In the genomic region with DNA sequence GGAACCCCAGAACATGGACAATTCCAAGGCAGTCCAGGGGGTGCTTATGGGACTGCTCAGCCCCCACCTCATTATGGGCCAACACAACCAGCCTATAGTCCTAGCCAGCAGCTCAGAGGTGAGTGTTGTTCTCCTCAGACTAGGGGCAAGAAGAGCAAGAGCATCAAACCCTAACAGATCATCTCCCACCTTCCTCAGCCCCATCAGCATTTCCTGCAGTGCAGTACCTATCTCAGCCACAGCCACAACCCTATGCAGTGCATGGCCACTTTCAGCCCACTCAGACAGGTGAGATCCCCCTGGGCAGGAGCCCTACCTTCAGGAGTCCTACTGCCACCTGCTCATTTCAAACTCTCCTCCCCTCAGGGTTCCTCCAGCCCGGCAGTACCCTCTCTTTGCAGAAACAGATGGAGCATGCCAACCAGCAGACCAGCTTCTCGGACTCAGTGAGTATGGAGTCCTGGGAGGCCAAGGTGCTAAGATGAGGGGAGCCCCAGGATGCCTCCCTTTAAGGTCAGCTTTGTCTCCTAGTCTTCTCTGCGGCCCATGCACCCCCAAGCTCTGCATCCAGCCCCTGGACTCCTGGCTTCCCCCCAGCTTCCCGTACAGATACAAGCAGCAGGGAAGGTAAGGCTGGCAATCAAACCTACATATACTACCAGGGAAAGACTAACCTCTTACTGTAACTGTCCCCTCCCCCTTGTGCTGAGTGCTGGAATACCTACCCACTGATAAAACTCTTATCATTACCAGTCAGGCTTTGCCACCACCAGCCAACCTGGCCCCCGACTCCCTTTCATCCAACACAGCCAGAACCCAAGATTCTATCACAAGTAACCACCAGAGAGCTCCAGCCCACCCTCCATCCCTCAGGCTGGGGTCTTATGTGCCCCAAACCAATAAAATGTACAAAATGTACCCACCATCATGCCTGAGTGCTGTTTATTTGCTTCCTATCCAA, we compare ENCODE assay signal across 8 mouse cellular contexts. TPM values are rescaled to one million over a fixed set of nuclear protein-coding genes. Genes with fewer than 3 reads are reported as not detected.
DNase-seq lines count a peak whose midpoint lies in the region; ATAC-seq and TF ChIP-seq lines count a peak whose summit lies in the region.

No protein-coding gene starts in this region.

- H3K4me3 ChIP-seq in forebrain, embryonic 12.5 days (replicated peaks): peak overlapping the region; percentile 15; the same call in 1 of the 2 replicates
- no peak overlapping the region for H3K4me3 ChIP-seq in forebrain, embryonic 16.5 days (replicated peaks; ENCODE audit: low read length)
- no peak overlapping the region for H3K4me3 ChIP-seq in testis, adult 2 months (ENCODE audit: control insufficient read depth, low read depth, low read length)
- H3K4me3 ChIP-seq in limb, embryonic 11.5 days (ENCODE audit: low read depth, low read length): 0 out of 2 replicates have a peak overlapping the region, but pooled peaks have one; percentile 95
- H3K4me3 ChIP-seq in stomach, embryonic 16.5 days (replicated peaks; ENCODE audit: low read length): 0 out of 2 replicates have a peak overlapping the region, but pooled peaks have one; percentile 95

- no peak for DNase-seq in testis, postnatal 10 days (ENCODE audit: low spot score)
- no peak for DNase-seq in limb, embryonic 11.5 days (ENCODE audit: low spot score)
- DNase-seq in kidney, postnatal 10 days: no peak
- DNase-seq in urinary bladder, postnatal 25 days (ENCODE audit: low spot score): no peak

- peaks cover 73% of the 10 kb centered on the region for H3K36me3 ChIP-seq in forebrain, embryonic 12.5 days (replicated peaks)
- H3K36me3 ChIP-seq in forebrain, embryonic 16.5 days (ENCODE audit: control insufficient read depth, insufficient read depth): peaks cover 41% of the 10 kb centered on the region
- H3K36me3 ChIP-seq in testis, adult 2 months (ENCODE audit: control insufficient read depth, insufficient read depth, low read length): peaks cover 7% of the 10 kb centered on the region
- H3K36me3 ChIP-seq in limb, embryonic 11.5 days (ENCODE audit: control insufficient read depth, insufficient read depth, low read length): peaks cover 38% of the 10 kb centered on the region
- peaks cover 35% of the 10 kb centered on the region for H3K36me3 ChIP-seq in stomach, embryonic 16.5 days (ENCODE audit: control insufficient read depth, insufficient read depth, low read length)

- peaks cover 46% of the 10 kb centered on the region for H3K4me1 ChIP-seq in forebrain, embryonic 12.5 days
- peaks cover 36% of the 10 kb centered on the region for H3K4me1 ChIP-seq in forebrain, embryonic 16.5 days (replicated peaks; ENCODE audit: control insufficient read depth, insufficient read depth, low read length)
- H3K4me1 ChIP-seq in testis, adult 2 months (ENCODE audit: control insufficient read depth, insufficient read depth, low read length): peaks cover 20% of the 10 kb centered on the region
- H3K4me1 ChIP-seq in limb, embryonic 11.5 days (ENCODE audit: control insufficient read depth, insufficient read depth, low read length): peaks cover 19% of the 10 kb centered on the region
- H3K4me1 ChIP-seq in stomach, embryonic 16.5 days (ENCODE audit: control insufficient read depth, insufficient read depth, low read length): peaks cover 36% of the 10 kb centered on the region

- no peaks in the 10 kb centered on the region for H3K27me3 ChIP-seq in forebrain, embryonic 12.5 days
- no peaks in the 10 kb centered on the region for H3K27me3 ChIP-seq in forebrain, embryonic 16.5 days (replicated peaks; ENCODE audit: control insufficient read depth, insufficient read depth, low read length)
- no peaks in the 10 kb centered on the region for H3K27me3 ChIP-seq in testis, adult 2 months (ENCODE audit: control insufficient read depth, insufficient read depth, low read length)
- no peaks in the 10 kb centered on the region for H3K27me3 ChIP-seq in limb, embryonic 11.5 days (ENCODE audit: control insufficient read depth, insufficient read depth, low read length)
- no peaks in the 10 kb centered on the region for H3K27me3 ChIP-seq in stomach, embryonic 16.5 days (ENCODE audit: control insufficient read depth, insufficient read depth, low read length)

- H3K27ac ChIP-seq in forebrain, embryonic 12.5 days: no peak overlapping the region
- no peak overlapping the region for H3K27ac ChIP-seq in forebrain, embryonic 16.5 days (ENCODE audit: low read length)
- no peak overlapping the region for H3K27ac ChIP-seq in testis, adult 2 months (ENCODE audit: control insufficient read depth, insufficient read depth, low read depth, low read length)
- no peak overlapping the region for H3K27ac ChIP-seq in limb, embryonic 11.5 days (replicated peaks; ENCODE audit: low read depth, low read length)
- no peak overlapping the region for H3K27ac ChIP-seq in stomach, embryonic 16.5 days (ENCODE audit: low read length)

- peak overlapping the region; percentile 100 for H3K4me2 ChIP-seq in forebrain, embryonic 12.5 days
- no peak overlapping the region for H3K4me2 ChIP-seq in forebrain, embryonic 16.5 days (ENCODE audit: low read length)
- no peak overlapping the region for H3K4me2 ChIP-seq in limb, embryonic 11.5 days (ENCODE audit: low read depth, severe bottlenecking)
- no peak overlapping the region; the same call in 1 of the 2 replicates for H3K4me2 ChIP-seq in stomach, embryonic 16.5 days (ENCODE audit: low read depth, low read length)

- no peak overlapping the region for H3K9ac ChIP-seq in forebrain, embryonic 12.5 days
- H3K9ac ChIP-seq in forebrain, embryonic 16.5 days (replicated peaks; ENCODE audit: low read depth, low read length): no peak overlapping the region
- no peak overlapping the region for H3K9ac ChIP-seq in limb, embryonic 11.5 days (ENCODE audit: low read length)
- no peak overlapping the region; the same call in 1 of the 2 replicates for H3K9ac ChIP-seq in stomach, embryonic 16.5 days (ENCODE audit: low read length)

- TF ChIP-seq POLR2A in testis, adult 2 months (IDR thresholded peaks at IDR 0.05; ENCODE audit: control insufficient read depth, low read depth, low read length): peak; percentile 17; the same call in 1 of the 2 replicates

- H3K9me3 ChIP-seq in forebrain, embryonic 12.5 days: no peaks in the 10 kb centered on the region
- no peaks in the 10 kb centered on the region for H3K9me3 ChIP-seq in forebrain, embryonic 16.5 days (ENCODE audit: control insufficient read depth, low read length)
- no peaks in the 10 kb centered on the region for H3K9me3 ChIP-seq in limb, embryonic 11.5 days (ENCODE audit: control insufficient read depth, low read length)
- H3K9me3 ChIP-seq in stomach, embryonic 16.5 days (replicated peaks; ENCODE audit: control insufficient read depth, low read length): no peaks in the 10 kb centered on the region

- WGBS in forebrain, embryonic 12.5 days: 76% methylated on average over 5 of the region's 5 CpGs
- 64% methylated on average over 5 of the region's 5 CpGs for WGBS in forebrain, embryonic 16.5 days
- WGBS in limb, embryonic 11.5 days: 63% methylated on average over 5 of the region's 5 CpGs
- WGBS in stomach, embryonic 16.5 days: 54% methylated on average over 5 of the region's 5 CpGs

- TF ChIP-seq CTCF in testis, adult 2 months (IDR thresholded peaks at IDR 0.05; ENCODE audit: control insufficient read depth, insufficient read depth, insufficient replicate concordance, low read depth, low read length): no peak

- ATAC-seq in forebrain, embryonic 12.5 days (ENCODE audit: low FRiP score): no peak
- no peak for ATAC-seq in forebrain, embryonic 16.5 days
- no peak for ATAC-seq in limb, embryonic 11.5 days (ENCODE audit: insufficient number of reproducible peaks, low FRiP score, low TSS enrichment, low read depth)
- ATAC-seq in stomach, embryonic 16.5 days (ENCODE audit: insufficient read depth, low FRiP score): no peak

RNA-seq across cellular contexts. Expression of gene Gps2, which starts 2.3 kb away (rescaled TPM):
- polyA plus RNA-seq in forebrain, embryonic 12.5 days (2016; fragmentation: Nextera tagmentation; extraction: Ambion mirVana): 95.8 and 99.1 TPM in 2 replicates
- 81.2 and 91.8 TPM in 2 replicates for polyA plus RNA-seq in forebrain, embryonic 16.5 days (2015; fragmentation: Nextera tagmentation; extraction: Ambion mirVana)
- polyA plus RNA-seq in testis, adult 2 months (2012; rRNA removed): 290 and 295 TPM in 2 replicates
- 90.8 and 94.0 TPM in 2 replicates for polyA plus RNA-seq in limb, embryonic 11.5 days (2014; fragmentation: Nextera tagmentation; extraction: Ambion mirVana)
- polyA plus RNA-seq in stomach, embryonic 16.5 days (2015; fragmentation: Nextera tagmentation; extraction: Ambion mirVana): 61.6 and 63.4 TPM in 2 replicates

RNA-seq across cellular contexts. Expression of gene Eif5a, which starts 5.8 kb away (rescaled TPM):
- polyA plus RNA-seq in forebrain, embryonic 12.5 days (2016; fragmentation: Nextera tagmentation; extraction: Ambion mirVana): 1,678 TPM in 2 replicates
- polyA plus RNA-seq in forebrain, embryonic 16.5 days (2015; fragmentation: Nextera tagmentation; extraction: Ambion mirVana): 1,142 and 1,181 TPM in 2 replicates
- 621 and 702 TPM in 2 replicates for polyA plus RNA-seq in testis, adult 2 months (2012; rRNA removed)
- polyA plus RNA-seq in limb, embryonic 11.5 days (2014; fragmentation: Nextera tagmentation; extraction: Ambion mirVana): 2,284 and 2,370 TPM in 2 replicates
- polyA plus RNA-seq in stomach, embryonic 16.5 days (2015; fragmentation: Nextera tagmentation; extraction: Ambion mirVana): 1,516 and 1,535 TPM in 2 replicates

RNA-seq across cellular contexts. Expression of gene Neurl4, which starts 15.1 kb away (rescaled TPM):
- polyA plus RNA-seq in forebrain, embryonic 12.5 days (2016; fragmentation: Nextera tagmentation; extraction: Ambion mirVana): 18.9 and 19.3 TPM in 2 replicates
- polyA plus RNA-seq in forebrain, embryonic 16.5 days (2015; fragmentation: Nextera tagmentation; extraction: Ambion mirVana): 19.0 and 21.5 TPM in 2 replicates
- polyA plus RNA-seq in testis, adult 2 months (2012; rRNA removed): 57.7 and 61.1 TPM in 2 replicates
- polyA plus RNA-seq in limb, embryonic 11.5 days (2014; fragmentation: Nextera tagmentation; extraction: Ambion mirVana): 15.3 and 15.5 TPM in 2 replicates
- polyA plus RNA-seq in stomach, embryonic 16.5 days (2015; fragmentation: Nextera tagmentation; extraction: Ambion mirVana): 7.5 TPM in 2 replicates

RNA-seq across cellular contexts. Expression of gene 2810408A11Rik, which starts 15.2 kb away (rescaled TPM):
- polyA plus RNA-seq in forebrain, embryonic 12.5 days (2016; fragmentation: Nextera tagmentation; extraction: Ambion mirVana): 22.4 TPM in 2 replicates
- 16.4 and 18.5 TPM in 2 replicates for polyA plus RNA-seq in forebrain, embryonic 16.5 days (2015; fragmentation: Nextera tagmentation; extraction: Ambion mirVana)
- 124 and 125 TPM in 2 replicates for polyA plus RNA-seq in testis, adult 2 months (2012; rRNA removed)
- 24.8 and 26.5 TPM in 2 replicates for polyA plus RNA-seq in limb, embryonic 11.5 days (2014; fragmentation: Nextera tagmentation; extraction: Ambion mirVana)
- 4.9 TPM in 2 replicates for polyA plus RNA-seq in stomach, embryonic 16.5 days (2015; fragmentation: Nextera tagmentation; extraction: Ambion mirVana)

RNA-seq across cellular contexts. Expression of gene Ybx2, which starts 19.6 kb away (rescaled TPM):
- polyA plus RNA-seq in forebrain, embryonic 12.5 days (2016; fragmentation: Nextera tagmentation; extraction: Ambion mirVana): 7.4 and 8.9 TPM in 2 replicates
- 3.3 and 3.4 TPM in 2 replicates for polyA plus RNA-seq in forebrain, embryonic 16.5 days (2015; fragmentation: Nextera tagmentation; extraction: Ambion mirVana)
- 3,709 and 3,883 TPM in 2 replicates for polyA plus RNA-seq in testis, adult 2 months (2012; rRNA removed)
- 11.2 and 11.3 TPM in 2 replicates for polyA plus RNA-seq in limb, embryonic 11.5 days (2014; fragmentation: Nextera tagmentation; extraction: Ambion mirVana)
- 2.9 and 3.8 TPM in 2 replicates for polyA plus RNA-seq in stomach, embryonic 16.5 days (2015; fragmentation: Nextera tagmentation; extraction: Ambion mirVana)

Comparison
In these comparisons a context has a peak if more than half of its experiments do, and no peak if none do; other contexts are left out.
1. H3K4me3 ChIP-seq: peak in forebrain, embryonic 12.5 days (single experiment), limb, embryonic 11.5 days (single experiment) and stomach, embryonic 16.5 days (single experiment); none in forebrain, embryonic 16.5 days (single experiment) and testis, adult 2 months (single experiment).